Mouse (Mus musculus) CH12.LX (cell line): Measurements from ENCODE around the gene Fkbp3. TPM values are rescaled to one million over a fixed set of nuclear protein-coding genes. Genes with fewer than 3 reads are reported as not detected.

Source experiments
- DNase-seq: peaks from one replicate; pipeline ENCODE4 v3.0.0-alpha.2; 2013; ENCODE audit errors: extremely low read depth
- H3K27ac ChIP-seq: 2 replicates; pipeline ENCODE4 v1.5.1; 2012; ENCODE audit warnings: low read depth, mild to moderate bottlenecking, control low read depth, moderate library complexity; ENCODE audit not compliant: insufficient read depth
- H3K27me3 ChIP-seq: replicated peaks from 2 replicates; pipeline ENCODE3; 2012; ENCODE audit warnings: inconsistent platforms
- H3K36me3 ChIP-seq, 2 experiments: replicated peaks in 1 of 2; 2 replicates each; pipeline versions ENCODE3 to v1.6.1; 2012; ENCODE audit warnings: inconsistent platforms in 1 of 2, low read length in 1 of 2, mild to moderate bottlenecking in 1 of 2, mixed read lengths in 1 of 2, moderate library complexity in 1 of 2; ENCODE audit not compliant: control insufficient read depth in 1 of 2, insufficient read depth in 1 of 2
- H3K4me1 ChIP-seq, 2 experiments: 2 replicates each; pipeline ENCODE4 v1.6.1; 2012; ENCODE audit warnings: inconsistent platforms in 1 of 2, moderate library complexity in 1 of 2; ENCODE audit not compliant: insufficient read depth in 2 of 2, control insufficient read depth in 1 of 2
- H3K4me2 ChIP-seq: 2 replicates; pipeline ENCODE4 v1.6.1; 2012; ENCODE audit warnings: low read depth, mild to moderate bottlenecking, control low read depth; ENCODE audit not compliant: poor library complexity, insufficient read depth, severe bottlenecking
- H3K4me3 ChIP-seq, 3 experiments: fragments of 150-350 bp in 1 of 3; sonication (generic) in 1 of 3; replicated peaks in 1 of 3; 2 replicates each; pipeline versions ENCODE3 to v1.5.1; 2011 to 2012; ENCODE audit warnings: low read depth in 2 of 3, low read length in 2 of 3, mild to moderate bottlenecking in 2 of 3, moderate library complexity in 2 of 3, control low read depth in 1 of 3, improper control_type of control experiment in 1 of 3, inconsistent platforms in 1 of 3, mixed read lengths in 1 of 3; ENCODE audit not compliant: poor library complexity in 1 of 3
- H3K79me2 ChIP-seq: replicated peaks from 2 replicates; pipeline ENCODE4 v1.6.1; 2012; ENCODE audit warnings: mild to moderate bottlenecking, moderate library complexity; ENCODE audit not compliant: control insufficient read depth, poor library complexity, insufficient read depth, severe bottlenecking; ENCODE audit errors: extremely low read depth
- H3K9ac ChIP-seq: 2 replicates; pipeline ENCODE4 v1.6.1; 2012; ENCODE audit warnings: low read depth, mild to moderate bottlenecking, control low read depth, moderate library complexity; ENCODE audit not compliant: insufficient read depth
- H3K9me3 ChIP-seq: replicated peaks from 2 replicates; pipeline ENCODE3; 2012; ENCODE audit warnings: low read length, inconsistent platforms, mixed read lengths
- BHLHE40 ChIP-seq: IDR thresholded peaks from 2 replicates; pipeline ENCODE4 v1.6.1; 2011; ENCODE audit warnings: mild to moderate bottlenecking, low read depth, low read length, improper control_type of control experiment
- CHD1 ChIP-seq: IDR thresholded peaks from 2 replicates; pipeline ENCODE4 v1.6.1; 2012; ENCODE audit warnings: low read depth, low read length, improper control_type of control experiment, inconsistent platforms
- CHD2 ChIP-seq: IDR thresholded peaks from 2 replicates; pipeline ENCODE4 v1.6.1; 2011; ENCODE audit warnings: low read length, improper control_type of control experiment
- CTCF ChIP-seq, 2 experiments: IDR thresholded peaks in 1 of 2; conservative IDR thresholded peaks in 1 of 2; 2 replicates each; pipeline ENCODE4 v1.5.1; 2011 to 2012; ENCODE audit warnings: low read depth in 2 of 2, low read length in 2 of 2, improper control_type of control experiment in 1 of 2, inconsistent platforms in 1 of 2, mild to moderate bottlenecking in 1 of 2, moderate library complexity in 1 of 2
- E2F4 ChIP-seq: IDR thresholded peaks from 2 replicates; pipeline ENCODE4 v1.6.1; 2011; ENCODE audit warnings: low read depth, low read length, improper control_type of control experiment; ENCODE audit not compliant: insufficient replicate concordance
- EP300 ChIP-seq: IDR thresholded peaks from 2 replicates; pipeline ENCODE4 v1.6.1; 2011; ENCODE audit warnings: low read length, improper control_type of control experiment
- GABPA ChIP-seq: IDR thresholded peaks from 2 replicates; pipeline ENCODE4 v1.6.1; 2012; ENCODE audit warnings: low read depth, low read length, improper control_type of control experiment, inconsistent platforms; ENCODE audit not compliant: insufficient replicate concordance
- HCFC1 ChIP-seq: IDR thresholded peaks from 2 replicates; pipeline ENCODE4 v1.6.1; 2012; ENCODE audit warnings: low read depth, mild to moderate bottlenecking, inconsistent platforms, low read length, improper control_type of control experiment
- IRF4 ChIP-seq: IDR thresholded peaks from 2 replicates; pipeline ENCODE4 v1.6.1; 2014; ENCODE audit warnings: low read depth, mild to moderate bottlenecking, inconsistent platforms, low read length, improper control_type of control experiment
- JUN ChIP-seq: IDR thresholded peaks from 2 replicates; pipeline ENCODE4 v1.6.1; 2011; ENCODE audit warnings: low read depth, mild to moderate bottlenecking, low read length, improper control_type of control experiment, moderate library complexity; ENCODE audit not compliant: insufficient read depth
- MAFK ChIP-seq: IDR thresholded peaks from 2 replicates; pipeline ENCODE4 v1.6.1; 2011; ENCODE audit warnings: low read length, improper control_type of control experiment; ENCODE audit not compliant: insufficient replicate concordance
- MAZ ChIP-seq: IDR thresholded peaks from 2 replicates; pipeline ENCODE4 v1.6.1; 2012; ENCODE audit warnings: low read depth, mild to moderate bottlenecking, inconsistent platforms, low read length, improper control_type of control experiment, moderate library complexity
- MEF2A ChIP-seq: IDR thresholded peaks from 2 replicates; pipeline ENCODE4 v1.6.1; 2014; ENCODE audit warnings: low read depth, mild to moderate bottlenecking, inconsistent platforms, low read length, improper control_type of control experiment, borderline replicate concordance
- MXI1 ChIP-seq: IDR thresholded peaks from 2 replicates; pipeline ENCODE4 v1.6.1; 2011; ENCODE audit warnings: mild to moderate bottlenecking, low read depth, low read length, improper control_type of control experiment
- MYC ChIP-seq: IDR thresholded peaks from 2 replicates; pipeline ENCODE4 v1.6.1; 2011; ENCODE audit warnings: low read depth, mild to moderate bottlenecking, improper control_type of control experiment, low read length
- NELFE ChIP-seq: IDR thresholded peaks from 2 replicates; pipeline ENCODE4 v1.6.1; 2011; ENCODE audit warnings: low read depth, low read length, improper control_type of control experiment
- NRF1 ChIP-seq: IDR thresholded peaks from 2 replicates; pipeline ENCODE4 v1.6.1; 2014; ENCODE audit warnings: low read depth, mild to moderate bottlenecking, inconsistent platforms, low read length, improper control_type of control experiment, moderate library complexity
- PAX5 ChIP-seq: IDR thresholded peaks from 2 replicates; pipeline ENCODE4 v1.6.1; 2012; ENCODE audit warnings: low read length, inconsistent platforms, mixed read lengths
- POLR2A ChIP-seq: IDR thresholded peaks from 2 replicates; pipeline ENCODE4 v1.6.1; 2011; ENCODE audit warnings: low read depth, mild to moderate bottlenecking, improper control_type of control experiment, low read length
- POLR2AphosphoS2 ChIP-seq: IDR thresholded peaks from 2 replicates; pipeline ENCODE4 v1.6.1; 2011; ENCODE audit warnings: low read depth, low read length, improper control_type of control experiment
- RAD21 ChIP-seq: IDR thresholded peaks from 2 replicates; pipeline ENCODE4 v1.6.1; 2011; ENCODE audit warnings: low read depth, mild to moderate bottlenecking, low read length, improper control_type of control experiment, moderate library complexity
- RCOR1 ChIP-seq: conservative IDR thresholded peaks from 2 replicates; pipeline ENCODE4 v1.6.1; 2012; ENCODE audit warnings: low read depth, mild to moderate bottlenecking, inconsistent platforms, low read length, improper control_type of control experiment
- SIN3A ChIP-seq: IDR thresholded peaks from 2 replicates; pipeline ENCODE4 v1.6.1; 2012; ENCODE audit warnings: low read length, improper control_type of control experiment, inconsistent platforms
- SMC3 ChIP-seq: IDR thresholded peaks from 2 replicates; pipeline ENCODE4 v1.6.1; 2011; ENCODE audit warnings: low read depth, low read length, improper control_type of control experiment
- TCF12 ChIP-seq: IDR thresholded peaks from 2 replicates; pipeline ENCODE4 v1.6.1; 2014; ENCODE audit warnings: low read depth, mild to moderate bottlenecking, inconsistent platforms, low read length, improper control_type of control experiment
- USF1 ChIP-seq: IDR thresholded peaks from 2 replicates; pipeline ENCODE4 v1.6.1; 2014; ENCODE audit warnings: low read depth, mild to moderate bottlenecking, inconsistent platforms, low read length, improper control_type of control experiment
- ZC3H11A ChIP-seq: IDR thresholded peaks from 2 replicates; pipeline ENCODE4 v1.6.1; 2012; ENCODE audit warnings: low read depth, mild to moderate bottlenecking, inconsistent platforms, low read length, improper control_type of control experiment
- ZMIZ1 ChIP-seq: IDR thresholded peaks from 2 replicates; pipeline ENCODE4 v1.6.1; 2012; ENCODE audit warnings: low read depth, mild to moderate bottlenecking, inconsistent platforms, low read length, improper control_type of control experiment
- ZNF384 ChIP-seq: IDR thresholded peaks from 2 replicates; pipeline ENCODE4 v1.6.1; 2012; ENCODE audit warnings: low read depth, low read length, improper control_type of control experiment, inconsistent platforms
- dilution Hi-C: fragments of 300-500 bp; cut with MboI; formaldehyde crosslinking; loops from 2 replicates; pipeline ENCODE4 v1.14.3; 2020; ENCODE audit warnings: low sequenced_read_pairs; ENCODE audit not compliant: extremely low pct_unique_long_range_greater_than_20kb, extremely low pct_ligation_motif_present
- in situ Hi-C: fragments of 300-500 bp; cut with MboI; formaldehyde crosslinking; loops from 3 replicates; pipeline ENCODE4 v1.14.3; 2019; ENCODE audit warnings: low sequenced_read_pairs, low pct_ligation_motif_present, low pct_unique_long_range_greater_than_20kb, mixed read lengths
- polyA plus RNA-seq: library from polyadenylated mRNA; unstranded; fragments of >175 nt; gene quantifications from 2 replicates; pipeline ENCODE4 v1.2.1, GENCODE M21; 2012; ENCODE audit warnings: low read depth; ENCODE audit not compliant: insufficient read length
- total RNA-seq, 2 experiments: library from RNA; depleted of rRNA; stranded (reverse); fragments of 300-350 nt in 1 of 2; fragments of >200 nt in 1 of 2; gene quantifications; 2 replicates each; pipeline ENCODE4 v1.2.3; 2012 to 2014

Gene Fkbp3
- total and polyA plus RNA-seq, 3 experiments, result 265 to 518 (median 350) TPM

- no peak overlapping the region for H3K27ac ChIP-seq
- H3K4me2 ChIP-seq, result peak overlapping the region; percentile 95; the same call in 1 of the 2 replicates
- peak overlapping the region; percentile 86 for H3K9ac ChIP-seq
- peaks cover 49% of the 10 kb centered on the region for H3K79me2 ChIP-seq
- H3K4me3 ChIP-seq, result peak overlapping the region; percentile 63 to 99 (median 85)
- no peaks in the 10 kb centered on the region for H3K27me3 ChIP-seq
- H3K36me3 ChIP-seq, result peaks cover 3 to 23% of the 10 kb centered on the region in 2 experiments
- DNase-seq, result peak; percentile 46
- dilution Hi-C loops (no loop called here), in situ Hi-C loops (no loop called here)
- TF ChIP-seq USF1, result no peak
- TF ChIP-seq POLR2AphosphoS2, result no peak
- TF ChIP-seq BHLHE40, result peak; percentile 56
- TF ChIP-seq GABPA, result no peak
- peak; percentile 75 for TF ChIP-seq SIN3A
- 0 out of 2 replicates have a peak, but pooled peaks have one; percentile 6 for TF ChIP-seq CHD1
- no peak for TF ChIP-seq ZMIZ1
- 0 out of 2 replicates have a peak, but pooled peaks have one; percentile 30 for TF ChIP-seq MXI1
- TF ChIP-seq, all 38 proteins: peak for 4
- Histone ChIP-seq H3K4me1 (peaks cover 0 to 21% of the 10 kb centered on the region in 2 experiments; a peak in 2 of 4 replicates), H3K9me3 (no peaks in the 10 kb centered on the region)
These were observed 36.8 kb downstream of the Fkbp3 start for GRCm38 (mm10) chr12:65036892-65037545.

DNA sequence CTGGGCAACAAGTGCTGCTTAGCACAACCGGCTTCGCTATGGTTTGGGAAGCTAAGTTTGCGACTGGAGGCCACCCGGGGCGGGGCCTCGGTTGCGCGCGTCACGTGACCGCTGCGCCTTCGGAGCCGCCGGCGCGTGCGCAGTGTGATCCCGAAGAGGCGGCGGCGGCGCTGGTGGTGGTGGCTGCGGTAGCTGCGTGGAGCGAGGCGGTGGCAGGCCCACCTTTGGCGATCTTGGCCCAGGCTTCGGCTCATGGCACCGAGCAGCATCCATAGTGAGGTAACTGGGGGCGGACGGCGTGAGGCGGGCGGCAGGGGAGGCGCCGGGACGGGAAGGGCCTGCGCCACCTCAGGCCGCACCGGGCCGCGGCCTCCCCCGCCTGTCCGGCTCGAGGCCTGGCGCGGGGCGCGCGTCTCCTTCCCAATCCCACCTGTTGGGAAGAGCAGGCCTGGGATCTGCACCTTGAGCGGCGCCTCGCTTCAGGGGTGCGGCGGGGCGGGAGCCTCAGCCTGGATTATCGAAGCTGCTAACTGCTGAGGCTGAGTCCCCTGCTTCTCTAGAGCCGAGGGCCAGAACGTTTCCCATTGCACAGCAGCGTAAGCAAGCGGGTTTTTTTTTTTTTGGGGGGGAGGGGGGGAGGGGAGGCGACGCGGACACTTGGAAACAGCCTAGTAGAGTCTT is 37.5 kb downstream of the Fkbp3 start, which contains the start of gene Prpf39:
Prpf39 (plus strand) TSS at position 144 of the 681 bp plus-strand sequence.
- dilution Hi-C loops, result no loop called here
- TF ChIP-seq EP300, result no peak
- no peak for TF ChIP-seq RAD21
- no peak for TF ChIP-seq GABPA
- no peak for TF ChIP-seq RCOR1
- TF ChIP-seq IRF4, result no peak
- TF ChIP-seq ZNF384, result peak; percentile 95
- no peak for TF ChIP-seq CTCF (conservative IDR thresholded peaks at IDR 0.05 in 1 of 2, IDR thresholded peaks at IDR 0.05 in 1 of 2; ENCODE audit: low read depth in 2 of 2, low read length in 2 of 2)
- TF ChIP-seq MAZ, result no peak
- TF ChIP-seq NRF1, result peak; percentile 98
- TF ChIP-seq NELFE, result peak; percentile 67
- TF ChIP-seq POLR2A, result peak; percentile 91
- TF ChIP-seq CHD2, result no peak; the same call in 1 of the 2 replicates
- TF ChIP-seq PAX5, result no peak
- TF ChIP-seq MYC, result no peak
- TF ChIP-seq BHLHE40, result peak; percentile 92
- peak; percentile 87 for TF ChIP-seq TCF12
- no peak for TF ChIP-seq E2F4
- no peak for TF ChIP-seq SMC3
- no peak for TF ChIP-seq MEF2A
- TF ChIP-seq USF1, result peak; percentile 99
- TF ChIP-seq ZMIZ1, result no peak
- TF ChIP-seq MAFK, result no peak
- TF ChIP-seq JUN, result no peak
- TF ChIP-seq CHD1, result no peak
- TF ChIP-seq ZC3H11A, result no peak
- TF ChIP-seq MXI1, result no peak; the same call in 1 of the 2 replicates
- TF ChIP-seq HCFC1, result peak; percentile 28; the same call in 1 of the 2 replicates

More for the DNA sequence above, 37.5 kb downstream of the Fkbp3 start, which contains the start of gene Prpf39:
- Histone ChIP-seq H3K4me1 (peaks cover 0 to 21% of the 10 kb centered on the region in 2 experiments; a peak in 2 of 4 replicates), H3K4me2 (peak within 1 kb of the TSS; percentile 95), H3K9ac (peak within 1 kb of the TSS; percentile 86), H3K27me3 (no peaks in the 10 kb centered on the region), H3K27ac (peak within 1 kb of the TSS; percentile 80), H3K9me3 (no peaks in the 10 kb centered on the region), H3K79me2 (peaks cover 44% of the 10 kb centered on the region), H3K4me3 (peak within 1 kb of the TSS; percentile 78 to 99 (median 85)), H3K36me3 (peaks cover 0 to 16% of the 10 kb centered on the region in 2 experiments)
- peak; percentile 87 for DNase-seq
- in situ Hi-C loops, result no loop called here
